Mouse (Mus musculus) neural tube, postnatal 0 days (tissue): ENCODE results near the gene Zfp57. TPM values are rescaled to one million over a fixed set of nuclear protein-coding genes. Genes with fewer than 3 reads are reported as not detected.

ENCODE experiments used
- polyA plus RNA-seq: library from polyadenylated mRNA; unstranded; fragments of >200 nt; fragmentation: Nextera tagmentation; extraction: Ambion mirVana; gene quantifications from 2 replicates; pipeline ENCODE4 v1.2.1, GENCODE M21; 2015

Zfp57 gene
- 106 and 132 TPM in 2 replicates for polyA plus RNA-seq

GRCm38 (mm10) chr17:37000863-37001262, at the start of gene Zfp57:
TSS of gene Zfp57 (plus strand) at chr17:37001163.

DNA sequence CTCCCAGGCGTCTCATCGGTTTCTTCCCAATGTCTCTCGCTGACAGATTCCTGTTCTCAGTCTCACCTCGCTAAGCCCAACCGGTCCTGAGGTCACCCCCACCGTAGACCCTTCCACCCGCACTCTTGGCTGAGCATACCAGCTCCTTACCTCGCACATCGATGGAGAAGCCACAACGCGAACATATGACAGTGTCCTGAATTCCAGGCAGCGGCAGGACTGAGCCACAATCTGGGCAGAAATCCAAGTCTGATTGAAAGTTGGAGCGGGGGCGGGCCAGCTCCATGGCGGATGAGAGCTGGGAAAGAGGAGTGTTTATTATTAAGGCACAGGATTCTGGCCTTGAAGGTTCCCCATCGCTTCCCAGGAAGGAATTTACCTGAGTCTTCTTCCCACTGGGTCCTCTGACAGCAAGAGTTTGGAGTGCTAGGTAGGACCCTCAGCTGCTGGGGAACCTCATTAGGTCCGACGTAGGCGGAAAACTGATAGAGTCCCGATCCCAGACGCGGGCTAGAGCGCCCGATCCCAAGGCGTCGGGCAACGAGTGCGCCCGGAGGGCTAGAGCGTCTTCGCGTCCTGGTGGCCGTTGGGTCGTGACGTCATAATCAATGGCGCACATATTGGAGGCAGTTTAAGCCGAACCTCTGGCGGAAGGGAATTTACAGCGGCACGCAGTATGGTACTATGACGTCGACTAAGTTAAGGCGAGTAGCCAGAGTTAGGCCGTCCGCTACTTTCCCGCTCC, 42.8 kb upstream of the Zfp57 start, which contains the start of the genes Znrd1 and Znrd1as:
Gene Znrd1, minus strand, starts transcription at position 561 of the 745 bp plus-strand sequence.
Gene Znrd1as, plus strand, starts transcription at position 594 of the 745 bp plus-strand sequence.

GRCm38 (mm10) chr17:36981221-36981813, 19.6 kb upstream of the Zfp57 start, which contains the start of gene 2410137M14Rik:
TSS of gene 2410137M14Rik (minus strand) at chr17:36981237.

DNA sequence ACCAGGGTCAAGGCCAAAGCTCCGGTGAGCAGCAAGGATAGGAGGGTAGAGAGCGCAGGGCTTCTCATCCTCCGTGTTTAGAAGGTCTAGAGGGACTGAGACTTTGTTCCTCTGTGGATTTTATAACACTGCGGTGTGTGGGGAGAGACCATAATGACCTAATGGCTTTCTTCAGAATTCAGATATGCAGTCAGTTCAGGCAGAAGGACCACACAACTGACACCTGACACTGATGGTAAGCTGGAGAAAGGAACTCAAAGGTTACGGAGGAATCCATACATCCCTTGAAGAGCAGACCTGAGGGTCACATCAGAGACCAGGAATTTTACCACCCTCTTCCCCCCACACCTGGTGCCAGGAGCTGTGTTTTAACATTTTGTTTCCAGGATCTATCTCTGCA, 11.5 kb upstream of the Zfp57 start, which contains the start of gene H2-M5:
Gene H2-M5, minus strand, starts transcription at position 101 of the 400 bp plus-strand sequence.

GRCm38 (mm10) chr17:37022628-37023576, 21.9 kb downstream of the Zfp57 start, which contains the start of gene Mog:
TSS of gene Mog (minus strand) at chr17:37023398.

DNA sequence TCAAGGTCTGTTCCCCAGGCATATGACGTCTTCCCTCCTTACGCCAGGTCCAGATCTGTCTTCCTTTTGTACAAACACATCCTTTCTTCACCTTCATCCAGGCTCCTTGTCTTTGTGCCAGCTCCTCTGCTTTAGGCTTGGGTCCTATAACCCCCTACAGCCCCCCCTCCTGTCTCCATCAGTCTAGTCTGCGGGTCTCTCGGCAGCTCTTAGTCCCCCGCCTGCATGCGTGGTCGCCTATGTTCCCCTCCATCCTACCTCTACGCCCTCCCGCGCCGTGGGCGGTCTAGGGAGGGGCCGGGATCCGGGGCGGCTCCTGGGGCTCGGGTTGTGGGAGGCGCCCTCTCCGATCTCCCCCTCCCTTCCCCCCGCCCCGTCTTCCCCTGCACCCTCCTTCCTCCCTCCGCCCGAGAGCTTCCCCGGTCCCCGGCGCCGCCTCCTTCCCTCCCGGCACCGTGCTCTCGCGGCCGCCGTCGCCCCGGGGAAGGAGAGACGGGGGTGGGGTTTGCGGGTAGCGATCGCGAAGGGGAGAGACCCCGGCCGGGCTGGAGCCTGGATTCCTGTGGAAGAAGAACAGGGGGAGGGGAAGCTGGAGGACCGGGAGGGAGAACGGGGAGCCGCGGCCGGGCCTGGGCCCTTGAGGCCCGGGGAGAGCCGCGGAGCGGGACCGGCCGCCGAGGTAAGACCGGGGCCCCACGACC, 44.8 kb downstream of the Zfp57 start, which contains the start of gene Gabbr1:
Gene Gabbr1, plus strand, starts transcription at position 356 of the 701 bp plus-strand sequence.

Other genes starting within 250 kb of the Zfp57 start
- not detected in 2 replicates for gene H2-M10.5, start 228.3 kb upstream of the Zfp57 start, polyA plus RNA-seq
- gene H2-M10.6, start 189.0 kb upstream of the Zfp57 start, polyA plus RNA-seq = not detected in 2 replicates
- 37.8 and 41.8 TPM in 2 replicates for gene Trim26, start 164.0 kb upstream of the Zfp57 start, polyA plus RNA-seq
- 0.90 and 1.1 TPM in 2 replicates for gene Trim15, start 134.0 kb upstream of the Zfp57 start, polyA plus RNA-seq
- 0.28 and 0.39 TPM in 2 replicates for gene Trim10, start 131.6 kb upstream of the Zfp57 start, polyA plus RNA-seq
- 0.19 TPM in 1 of 2 replicates, not detected in the other for gene Trim40, start 111.0 kb upstream of the Zfp57 start, polyA plus RNA-seq
- gene Trim31, start 103.0 kb upstream of the Zfp57 start, polyA plus RNA-seq = not detected in 2 replicates
- gene Rnf39, start 58.2 kb upstream of the Zfp57 start, polyA plus RNA-seq = 4.5 and 5.2 TPM in 2 replicates
- gene Ppp1r11, start 49.4 kb upstream of the Zfp57 start, polyA plus RNA-seq = 153 and 169 TPM in 2 replicates
- 54.6 and 58.0 TPM in 2 replicates for gene Znrd1, start 42.6 kb upstream of the Zfp57 start, polyA plus RNA-seq
- gene Znrd1as, start 42.6 kb upstream of the Zfp57 start, polyA plus RNA-seq = 3.4 and 4.6 TPM in 2 replicates
- 0.25 TPM in 1 of 2 replicates, not detected in the other for gene 2410137M14Rik, start 19.9 kb upstream of the Zfp57 start, polyA plus RNA-seq
- gene H2-M5, start 11.6 kb upstream of the Zfp57 start, polyA plus RNA-seq = 1.1 and 1.4 TPM in 2 replicates
- 0.88 and 2.0 TPM in 2 replicates for gene Mog, start 22.2 kb downstream of the Zfp57 start, polyA plus RNA-seq
- 95.5 and 105 TPM in 2 replicates for gene Gabbr1, start 44.8 kb downstream of the Zfp57 start, polyA plus RNA-seq
- gene Olfr90, start 87.3 kb downstream of the Zfp57 start, polyA plus RNA-seq = 0.08 TPM in 1 of 2 replicates, not detected in the other
- not detected in 2 replicates for gene Olfr91, start 97.1 kb downstream of the Zfp57 start, polyA plus RNA-seq
- gene Olfr92, start 118.9 kb downstream of the Zfp57 start, polyA plus RNA-seq = not detected in 2 replicates
- not detected in 2 replicates for gene Olfr93, start 160.3 kb downstream of the Zfp57 start, polyA plus RNA-seq
- gene Ubd, start 192.7 kb downstream of the Zfp57 start, polyA plus RNA-seq = not detected in 2 replicates
- 0.21 TPM in 1 of 2 replicates, not detected in the other for gene Olfr94, start 199.8 kb downstream of the Zfp57 start, polyA plus RNA-seq
- 0.03 and 0.04 TPM in 2 replicates for gene Olfr95, start 212.0 kb downstream of the Zfp57 start, polyA plus RNA-seq
- not detected in 2 replicates for gene Olfr96, start 219.0 kb downstream of the Zfp57 start, polyA plus RNA-seq
- not detected in 2 replicates for gene Olfr97, start 236.2 kb downstream of the Zfp57 start, polyA plus RNA-seq